Mouse (Mus musculus): ENCODE results near the gene Exph5.

- no peak for TF ChIP-seq GATA1 (IDR thresholded peaks at IDR 0.05; ENCODE audit: borderline replicate concordance, low read length)
- no peak for TF ChIP-seq FLI1 (IDR thresholded peaks at IDR 0.05; ENCODE audit: low read length)
These were observed 100.8 kb downstream of the Exph5 start, which contains the start of gene 4930550C14Rik for GRCm38 (mm10) chr9:53402291-53402711.
